Mouse (Mus musculus): Measurements from ENCODE around the gene Klhl18.

- TF ChIP-seq POLR2A (IDR thresholded peaks at IDR 0.05; ENCODE audit: control insufficient read depth in 1 of 2, insufficient read depth in 1 of 2, low read depth in 1 of 2, low read length in 2 of 2, poor library complexity in 1 of 2) (no peak), TCF12 (IDR thresholded peaks at IDR 0.05; ENCODE audit: low read depth, low read length) (peak; percentile 32; the same call in 1 of the 2 replicates), CTCF (IDR thresholded peaks at IDR 0.05 in 2 of 3, conservative IDR thresholded peaks at IDR 0.05 in 1 of 3; ENCODE audit: control insufficient read depth in 1 of 3, insufficient read depth in 1 of 3, low read depth in 2 of 3, low read length in 3 of 3, poor library complexity in 1 of 3, severe bottlenecking in 1 of 3) (no peak), POLR2AphosphoS2 (IDR thresholded peaks at IDR 0.05; ENCODE audit: low read length) (no peak), NRF1 (IDR thresholded peaks at IDR 0.05; ENCODE audit: insufficient read depth, low read depth, low read length, poor library complexity, severe bottlenecking) (no peak), MAX (IDR thresholded peaks at IDR 0.05; ENCODE audit: low read length) (no peak), ETS1 (IDR thresholded peaks at IDR 0.05; ENCODE audit: low read depth, low read length) (no peak), ZC3H11A (IDR thresholded peaks at IDR 0.05; ENCODE audit: low read depth, low read length) (no peak), BHLHE40 (IDR thresholded peaks at IDR 0.05; ENCODE audit: borderline replicate concordance, low read depth, low read length) (no peak), TBP (IDR thresholded peaks at IDR 0.05; ENCODE audit: low read depth, low read length) (no peak), MEF2A (IDR thresholded peaks at IDR 0.05; ENCODE audit: extremely low read depth, insufficient replicate concordance, low read depth, low read length, poor library complexity, severe bottlenecking) (no peak), MAZ (IDR thresholded peaks at IDR 0.05; ENCODE audit: low read depth, low read length) (no peak), SMC3 (IDR thresholded peaks at IDR 0.05; ENCODE audit: low read depth, low read length) (no peak)
Observed at GRCm38 (mm10) chr9:110460884-110461815, 15.3 kb downstream of the Klhl18 start.

All from MEL (cell line).